Mouse (Mus musculus) neural tube, embryonic 11.5 days (tissue): ENCODE measurements around the gene Cyp1a2. TPM values are rescaled to one million over a fixed set of nuclear protein-coding genes. Genes with fewer than 3 reads are reported as not detected.
A peak's percentile ranks its signal among the peaks of the same experiment; 100 is the strongest.
"Not testable (repeated sequence)": the region's sequence is repeated elsewhere in the genome, so short reads cannot be mapped to it uniquely, and the experiment has no call there.

Experiments used
- ATAC-seq: fragments of 200-750 bp; cut with Nextera tagmentation; 2 replicates; pipeline ENCODE4 v1.8.0; 2017; ENCODE audit warnings: moderate number of reproducible peaks, mild to moderate bottlenecking, moderate TSS enrichment, moderate library complexity; ENCODE audit not compliant: insufficient read depth, low FRiP score, low TSS enrichment
- DNase-seq: peaks from one replicate; pipeline ENCODE4 v3.0.0-alpha.2; 2015; ENCODE audit warnings: low spot score
- H3K27ac ChIP-seq: fragments of 300-500 bp; sonication (generic); 2 replicates; pipeline ENCODE4 v1.5.1; 2014; ENCODE audit warnings: low read depth, mild to moderate bottlenecking, low read length
- H3K27me3 ChIP-seq: fragments of 300-500 bp; sonication (generic); 2 replicates; pipeline ENCODE4 v1.6.1; 2014; ENCODE audit warnings: mild to moderate bottlenecking, low read length, mixed read lengths; ENCODE audit not compliant: control insufficient read depth, insufficient read depth
- H3K36me3 ChIP-seq: fragments of 300-500 bp; sonication (generic); 2 replicates; pipeline ENCODE4 v1.6.1; 2014; ENCODE audit warnings: mild to moderate bottlenecking, low read length, moderate library complexity, mixed read lengths; ENCODE audit not compliant: control insufficient read depth, insufficient read depth
- H3K4me1 ChIP-seq: fragments of 300-500 bp; sonication (generic); 2 replicates; pipeline ENCODE4 v1.6.1; 2014; ENCODE audit warnings: low read length, mixed read lengths; ENCODE audit not compliant: control insufficient read depth, insufficient read depth
- H3K4me2 ChIP-seq: fragments of 300-500 bp; sonication (generic); 2 replicates; pipeline ENCODE4 v1.6.1; 2014; ENCODE audit warnings: low read depth, mild to moderate bottlenecking, moderate library complexity
- H3K4me3 ChIP-seq: fragments of 300-500 bp; sonication (generic); 2 replicates; pipeline ENCODE4 v1.5.1; 2014; ENCODE audit warnings: low read depth, low read length
- H3K9ac ChIP-seq: fragments of 300-500 bp; sonication (generic); 2 replicates; pipeline ENCODE4 v1.6.1; 2014; ENCODE audit warnings: mild to moderate bottlenecking, low read length
- H3K9me3 ChIP-seq: fragments of 300-500 bp; sonication (generic); 2 replicates; pipeline ENCODE4 v1.6.1; 2016; ENCODE audit warnings: low read length; ENCODE audit not compliant: control insufficient read depth
- WGBS: fragments of 180-500 bp; shearing (Covaris S2); extraction: QIAGEN DNeasy Blood & Tissue Kit; methylation state at CpG from one replicate; pipeline ENCODE4 v1.1.7; 2014; 5-methylcytosine and 5-hydroxymethylcytosine counted together
- polyA plus RNA-seq: library from polyadenylated mRNA; unstranded; fragments of >200 nt; fragmentation: Nextera tagmentation; extraction: Ambion mirVana; gene quantifications from 2 replicates; pipeline ENCODE4 v1.2.1, GENCODE M21; 2014

Cyp1a2 gene
- polyA plus RNA-seq, 1 experiment from 2014 or later: not detected

- not testable (repeated sequence) for H3K27me3 ChIP-seq, H3K4me2 ChIP-seq, DNase-seq, H3K36me3 ChIP-seq, H3K27ac ChIP-seq, H3K4me1 ChIP-seq, H3K9me3 ChIP-seq, H3K9ac ChIP-seq, H3K4me3 ChIP-seq, ATAC-seq
- WGBS: 91% methylated on average over 5 of the region's 5 CpGs
These were observed 26.7 kb upstream of the Cyp1a2 start for GRCm38 (mm10) chr9:57710214-57710613.

GRCm38 (mm10) chr9:57708720-57709274, 25.3 kb upstream of the Cyp1a2 start:
- no peaks in the 10 kb centered on the region for H3K27me3 ChIP-seq
- H3K4me3 ChIP-seq: peak overlapping the region; percentile 90
- WGBS: 3% methylated on average over 37 of the region's 39 CpGs
- H3K4me1 ChIP-seq: peaks cover 5% of the 10 kb centered on the region
- H3K27ac ChIP-seq: 0 out of 2 replicates have a peak overlapping the region, but pooled peaks have one; percentile 39
- peak overlapping the region; percentile 86 for H3K9ac ChIP-seq
- peak overlapping the region; percentile 84 for H3K4me2 ChIP-seq
- DNase-seq (peak; percentile 50), ATAC-seq (no peak)
- H3K36me3 ChIP-seq: no peaks in the 10 kb centered on the region
- no peaks in the 10 kb centered on the region for H3K9me3 ChIP-seq

DNA sequence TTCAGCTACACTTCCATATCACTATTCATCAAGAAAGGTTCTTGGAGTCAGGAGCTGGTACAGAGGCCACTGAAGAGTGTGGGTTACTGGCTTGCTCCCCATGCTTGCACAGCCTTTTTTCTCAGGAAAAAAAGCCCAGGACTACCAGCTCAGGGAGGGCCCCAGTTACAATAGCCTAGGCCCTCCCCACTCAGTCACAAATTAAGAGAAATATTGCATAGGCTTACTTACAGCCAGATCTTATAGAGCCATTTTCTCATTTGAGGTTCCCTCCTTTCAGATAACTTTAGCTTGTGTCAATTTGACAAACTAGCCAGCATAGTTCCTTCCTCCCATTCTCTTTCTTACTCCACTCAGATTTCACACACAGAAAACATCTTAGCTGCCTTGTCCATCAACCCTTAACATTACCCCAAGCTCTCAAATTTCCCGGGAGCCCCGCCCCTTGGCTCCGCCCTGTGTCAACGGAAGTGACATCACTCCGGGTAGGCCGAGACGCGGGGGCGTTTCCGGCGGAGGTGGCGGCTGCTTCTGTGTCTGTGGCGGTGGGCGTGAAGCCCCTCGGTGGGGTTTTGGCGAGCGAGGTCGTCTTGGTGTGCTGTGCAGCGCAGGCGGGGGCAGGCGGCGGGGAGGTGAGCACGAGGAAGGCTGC, 24.7 kb upstream of the Cyp1a2 start, which contains the start of gene Edc3:
TSS of gene Edc3 (plus strand) at position 473 of the 652 bp plus-strand sequence.
- H3K27ac ChIP-seq: 0 out of 2 replicates have a peak within 1 kb of the TSS, but pooled peaks have one; percentile 39
- ATAC-seq: peak; percentile 83

GRCm38 (mm10) chr9:57706496-57706895, 23.0 kb upstream of the Cyp1a2 start:
- Histone ChIP-seq H3K4me1 (peaks cover 5% of the 10 kb centered on the region), H3K36me3 (no peaks in the 10 kb centered on the region), H3K9me3 (no peaks in the 10 kb centered on the region), H3K27ac (no peak overlapping the region), H3K4me2 (no peak overlapping the region), H3K9ac (no peak overlapping the region), H3K27me3 (no peaks in the 10 kb centered on the region), H3K4me3 (no peak overlapping the region)
- 89% methylated on average over 3 of the region's 3 CpGs for WGBS
- DNase-seq (no peak), ATAC-seq (no peak)

More for the DNA sequence above, 24.7 kb upstream of the Cyp1a2 start, which contains the start of gene Edc3:
- peak within 1 kb of the TSS; percentile 86 for H3K9ac ChIP-seq
- WGBS: 0% methylated on average over 23 of the region's 23 CpGs
- H3K9me3 ChIP-seq: no peaks in the 10 kb centered on the region
- H3K4me3 ChIP-seq: peak within 1 kb of the TSS; percentile 90
- H3K36me3 ChIP-seq: no peaks in the 10 kb centered on the region
- H3K4me2 ChIP-seq: peak within 1 kb of the TSS; percentile 84
- DNase-seq: peak; percentile 92
- H3K27me3 ChIP-seq: no peaks in the 10 kb centered on the region
- H3K4me1 ChIP-seq: peaks cover 5% of the 10 kb centered on the region

DNA sequence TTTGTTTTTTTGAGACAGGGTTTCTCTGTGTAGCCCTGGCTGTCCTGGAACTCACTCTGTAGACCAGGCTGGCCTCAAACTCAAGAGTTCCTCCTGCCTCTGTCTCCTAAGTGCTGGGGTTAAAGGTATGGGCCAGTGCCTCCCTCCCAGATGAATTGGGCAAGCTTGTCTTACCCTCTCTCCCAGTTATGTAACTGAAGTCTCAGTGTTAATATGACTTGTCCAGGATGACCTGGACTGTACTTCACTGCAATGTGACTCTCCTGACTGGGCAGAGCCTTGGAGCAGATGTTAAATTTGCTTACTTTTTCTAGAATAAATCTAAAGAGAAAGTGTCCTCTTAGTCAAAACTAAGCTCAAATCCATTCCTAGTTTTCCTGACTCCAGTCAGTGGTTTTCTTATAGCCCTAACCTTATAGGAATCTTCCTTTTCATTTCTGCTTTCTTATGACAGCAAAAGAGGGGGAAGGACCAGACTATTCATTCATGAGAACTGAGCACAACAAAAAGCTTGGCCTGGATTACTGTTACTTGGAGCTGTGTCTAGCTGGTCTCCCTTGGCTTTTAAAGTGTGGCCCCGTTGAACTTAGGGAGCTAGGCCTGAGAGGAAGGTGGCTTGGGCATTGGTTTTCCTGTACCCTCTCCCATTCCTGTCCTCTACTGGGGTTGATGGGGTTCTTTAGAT, 15.1 kb upstream of the Cyp1a2 start:
- H3K9me3 ChIP-seq: no peaks in the 10 kb centered on the region
- H3K4me2 ChIP-seq: no peak overlapping the region
- no peak overlapping the region for H3K27ac ChIP-seq
- H3K4me3 ChIP-seq: no peak overlapping the region
- no peak for DNase-seq
- no peak for ATAC-seq
- H3K36me3 ChIP-seq: no peaks in the 10 kb centered on the region
- 77% methylated on average over 1 of the region's 1 CpGs for WGBS
- H3K9ac ChIP-seq: no peak overlapping the region
- H3K4me1 ChIP-seq: no peaks in the 10 kb centered on the region
- H3K27me3 ChIP-seq: peaks cover 21% of the 10 kb centered on the region

- H3K36me3 ChIP-seq: no peaks in the 10 kb centered on the region
- H3K27me3 ChIP-seq: peaks cover 21% of the 10 kb centered on the region
- no peak for ATAC-seq
These were observed 13.9 kb upstream of the Cyp1a2 start for GRCm38 (mm10) chr9:57697380-57697779.

GRCm38 (mm10) chr9:57696380-57697285, 13.1 kb upstream of the Cyp1a2 start:
- peak overlapping the region; percentile 67 for H3K4me2 ChIP-seq
- H3K4me3 ChIP-seq: peak overlapping the region; percentile 37
- H3K9me3 ChIP-seq: no peaks in the 10 kb centered on the region
- H3K9ac ChIP-seq: peak overlapping the region; percentile 16
- no peak overlapping the region for H3K27ac ChIP-seq
- no peak for ATAC-seq
- H3K36me3 ChIP-seq: no peaks in the 10 kb centered on the region
- peak; percentile 22 for DNase-seq
- no peaks in the 10 kb centered on the region for H3K4me1 ChIP-seq
- WGBS: 2% methylated on average over 37 of the region's 42 CpGs
- H3K27me3 ChIP-seq: peaks cover 21% of the 10 kb centered on the region

More at GRCm38 (mm10) chr9:57697380-57697779, 13.9 kb upstream of the Cyp1a2 start:
- no peak overlapping the region for H3K4me3 ChIP-seq
- H3K4me2 ChIP-seq: no peak overlapping the region
- no peak overlapping the region for H3K27ac ChIP-seq
- WGBS: 14% methylated on average over 4 of the region's 4 CpGs
- no peak for DNase-seq
- no peaks in the 10 kb centered on the region for H3K4me1 ChIP-seq
- no peaks in the 10 kb centered on the region for H3K9me3 ChIP-seq
- H3K9ac ChIP-seq: no peak overlapping the region

GRCm38 (mm10) chr9:57694108-57694507, 10.6 kb upstream of the Cyp1a2 start:
- ATAC-seq (no peak), DNase-seq (no peak)
- Histone ChIP-seq H3K4me1 (no peaks in the 10 kb centered on the region), H3K27ac (no peak overlapping the region), H3K36me3 (no peaks in the 10 kb centered on the region), H3K4me2 (no peak overlapping the region), H3K27me3 (peaks cover 21% of the 10 kb centered on the region), H3K9me3 (no peaks in the 10 kb centered on the region), H3K4me3 (no peak overlapping the region), H3K9ac (no peak overlapping the region)
- WGBS: 92% methylated on average over 2 of the region's 2 CpGs
